Mouse (Mus musculus): ENCODE measurements at regions not wholly inside any gene's neighbourhood (a gene's known extent, or its start where the extent isn't known, plus 50 kb on each side); places are given as distances from the start of the nearest gene placed in this dataset.

- Histone ChIP-seq H3K9ac (ENCODE audit: low read depth, low read length, severe bottlenecking) (no peak overlapping the region), H3K27ac (replicated peaks; ENCODE audit: low read depth, low read length) (no peak overlapping the region), H3K4me1 (ENCODE audit: control insufficient read depth, insufficient read depth, low read length) (no peaks in the 10 kb centered on the region), H3K27me3 (ENCODE audit: control insufficient read depth, insufficient read depth, low read length) (no peaks in the 10 kb centered on the region), H3K4me3 (replicated peaks; ENCODE audit: low read length) (no peak overlapping the region), H3K36me3 (ENCODE audit: control insufficient read depth, insufficient read depth, low read length) (no peaks in the 10 kb centered on the region), H3K4me2 (replicated peaks; ENCODE audit: low read depth, low read length, severe bottlenecking) (no peak overlapping the region), H3K9me3 (ENCODE audit: control insufficient read depth, low read length) (no peaks in the 10 kb centered on the region)
- TF ChIP-seq POLR2A (IDR thresholded peaks at IDR 0.05; ENCODE audit: borderline replicate concordance, extremely low read depth, insufficient read depth, insufficient read length) = no peak
- peak; percentile 62 for DNase-seq (ENCODE audit: low spot score)
- WGBS = 41% methylated on average over 4 of the region's 4 CpGs
- no peak for ATAC-seq (ENCODE audit: low FRiP score, low read depth)
These were observed 118.1 kb downstream of the 4930474N05Rik start for GRCm38 (mm10) chr14:36212830-36213229.

GRCm38 (mm10) chr14:36245849-36246248 is 151.1 kb downstream of the 4930474N05Rik start:
- H3K4me3 ChIP-seq (replicated peaks; ENCODE audit: low read length) = no peak overlapping the region
- H3K27me3 ChIP-seq (ENCODE audit: control insufficient read depth, insufficient read depth, low read length) = no peaks in the 10 kb centered on the region
- no peaks in the 10 kb centered on the region for H3K36me3 ChIP-seq (ENCODE audit: control insufficient read depth, insufficient read depth, low read length)
- no peaks in the 10 kb centered on the region for H3K4me1 ChIP-seq (ENCODE audit: control insufficient read depth, insufficient read depth, low read length)
- DNase-seq (ENCODE audit: low spot score) (no peak), ATAC-seq (ENCODE audit: low FRiP score, low read depth) (no peak)
- no peak for TF ChIP-seq POLR2A (IDR thresholded peaks at IDR 0.05; ENCODE audit: borderline replicate concordance, extremely low read depth, insufficient read depth, insufficient read length)
- H3K9ac ChIP-seq (ENCODE audit: low read depth, low read length, severe bottlenecking) = no peak overlapping the region
- H3K27ac ChIP-seq (replicated peaks; ENCODE audit: low read depth, low read length) = no peak overlapping the region
- H3K9me3 ChIP-seq (ENCODE audit: control insufficient read depth, low read length) = no peaks in the 10 kb centered on the region
- H3K4me2 ChIP-seq (replicated peaks; ENCODE audit: low read depth, low read length, severe bottlenecking) = no peak overlapping the region

- 66% methylated on average over 2 of the region's 2 CpGs for WGBS
- no peak overlapping the region for H3K4me2 ChIP-seq (replicated peaks; ENCODE audit: low read depth, low read length, severe bottlenecking)
- no peaks in the 10 kb centered on the region for H3K4me1 ChIP-seq (ENCODE audit: control insufficient read depth, insufficient read depth, low read length)
- H3K9me3 ChIP-seq (ENCODE audit: control insufficient read depth, low read length) = no peaks in the 10 kb centered on the region
- no peaks in the 10 kb centered on the region for H3K27me3 ChIP-seq (ENCODE audit: control insufficient read depth, insufficient read depth, low read length)
- no peak overlapping the region for H3K9ac ChIP-seq (ENCODE audit: low read depth, low read length, severe bottlenecking)
- H3K36me3 ChIP-seq (ENCODE audit: control insufficient read depth, insufficient read depth, low read length) = no peaks in the 10 kb centered on the region
- H3K27ac ChIP-seq (replicated peaks; ENCODE audit: low read depth, low read length) = no peak overlapping the region
- ATAC-seq (ENCODE audit: low FRiP score, low read depth) = no peak
- DNase-seq (ENCODE audit: low spot score) = no peak
- H3K4me3 ChIP-seq (replicated peaks; ENCODE audit: low read length) = no peak overlapping the region
- TF ChIP-seq POLR2A (IDR thresholded peaks at IDR 0.05; ENCODE audit: borderline replicate concordance, extremely low read depth, insufficient read depth, insufficient read length) = no peak
These were observed 167.4 kb downstream of the 4930474N05Rik start for GRCm38 (mm10) chr14:36262126-36262525.

- Histone ChIP-seq H3K4me2 (replicated peaks; ENCODE audit: low read depth, low read length, severe bottlenecking) (no peak overlapping the region), H3K9ac (ENCODE audit: low read depth, low read length, severe bottlenecking) (no peak overlapping the region), H3K27ac (replicated peaks; ENCODE audit: low read depth, low read length) (no peak overlapping the region), H3K36me3 (ENCODE audit: control insufficient read depth, insufficient read depth, low read length) (no peaks in the 10 kb centered on the region), H3K4me1 (ENCODE audit: control insufficient read depth, insufficient read depth, low read length) (no peaks in the 10 kb centered on the region), H3K4me3 (replicated peaks; ENCODE audit: low read length) (no peak overlapping the region), H3K9me3 (ENCODE audit: control insufficient read depth, low read length) (no peaks in the 10 kb centered on the region), H3K27me3 (ENCODE audit: control insufficient read depth, insufficient read depth, low read length) (no peaks in the 10 kb centered on the region)
- no peak for TF ChIP-seq POLR2A (IDR thresholded peaks at IDR 0.05; ENCODE audit: borderline replicate concordance, extremely low read depth, insufficient read depth, insufficient read length)
- DNase-seq (ENCODE audit: low spot score) = no peak
- WGBS = 78% methylated on average over 1 of the region's 1 CpGs
- no peak for ATAC-seq (ENCODE audit: low FRiP score, low read depth)
These were observed 189.2 kb downstream of the 4930474N05Rik start for GRCm38 (mm10) chr14:36283825-36284414.

GRCm38 (mm10) chr14:36288697-36289286 is 194.1 kb downstream of the 4930474N05Rik start:
- WGBS = 61% methylated on average over 1 of the region's 1 CpGs
- Histone ChIP-seq H3K4me3 (replicated peaks; ENCODE audit: low read length) (no peak overlapping the region), H3K27me3 (ENCODE audit: control insufficient read depth, insufficient read depth, low read length) (no peaks in the 10 kb centered on the region), H3K36me3 (ENCODE audit: control insufficient read depth, insufficient read depth, low read length) (no peaks in the 10 kb centered on the region), H3K4me2 (replicated peaks; ENCODE audit: low read depth, low read length, severe bottlenecking) (no peak overlapping the region), H3K27ac (replicated peaks; ENCODE audit: low read depth, low read length) (no peak overlapping the region), H3K9me3 (ENCODE audit: control insufficient read depth, low read length) (no peaks in the 10 kb centered on the region), H3K9ac (ENCODE audit: low read depth, low read length, severe bottlenecking) (no peak overlapping the region), H3K4me1 (ENCODE audit: control insufficient read depth, insufficient read depth, low read length) (no peaks in the 10 kb centered on the region)
- no peak for DNase-seq (ENCODE audit: low spot score)
- no peak for TF ChIP-seq POLR2A (IDR thresholded peaks at IDR 0.05; ENCODE audit: borderline replicate concordance, extremely low read depth, insufficient read depth, insufficient read length)
- no peak for ATAC-seq (ENCODE audit: low FRiP score, low read depth)

Measured in limb, embryonic 14.5 days (tissue).